Mouse (Mus musculus): Measurements from ENCODE around the gene Anp32e.
"Not testable (repeated sequence)": the region's sequence is repeated elsewhere in the genome, so short reads cannot be mapped to it uniquely, and the experiment has no call there.

Gene Anp32e

GRCm38 (mm10) chr3:95903753-95904502 is 25.1 kb upstream of the Anp32e start:
- DNase-seq (ENCODE audit: low read depth, low spot score): no peak

GRCm38 (mm10) chr3:95904568-95904967 is 24.5 kb upstream of the Anp32e start, which contains the start of gene Car14:
Gene Car14 (minus strand): TSS chr3:95904691.
- DNase-seq (ENCODE audit: low read depth, low spot score): no peak

GRCm38 (mm10) chr3:95905146-95905939 is 23.7 kb upstream of the Anp32e start:
- DNase-seq (ENCODE audit: low read depth, low spot score): no peak

- DNase-seq (ENCODE audit: low read depth, low spot score): no peak
Measured at GRCm38 (mm10) chr3:95905940-95906492, 23.0 kb upstream of the Anp32e start.

- no peak for DNase-seq (ENCODE audit: low read depth, low spot score)
Measured at GRCm38 (mm10) chr3:95906860-95907259, 22.2 kb upstream of the Anp32e start.

GRCm38 (mm10) chr3:95907613-95908012 is 21.4 kb upstream of the Anp32e start:
- DNase-seq (ENCODE audit: low read depth, low spot score): no peak

GRCm38 (mm10) chr3:95914706-95915105 is 14.3 kb upstream of the Anp32e start:
- DNase-seq (ENCODE audit: low read depth, low spot score): no peak

GRCm38 (mm10) chr3:95916760-95917159 is 12.3 kb upstream of the Anp32e start:
- no peak for DNase-seq (ENCODE audit: low read depth, low spot score)

- not testable (repeated sequence) for DNase-seq (ENCODE audit: low read depth, low spot score)
Measured at GRCm38 (mm10) chr3:95920532-95920931, 8.5 kb upstream of the Anp32e start.

GRCm38 (mm10) chr3:95923429-95923828 is 5.6 kb upstream of the Anp32e start:
- not testable (repeated sequence) for DNase-seq (ENCODE audit: low read depth, low spot score)

GRCm38 (mm10) chr3:95924185-95924584 is 4.9 kb upstream of the Anp32e start:
- DNase-seq (ENCODE audit: low read depth, low spot score): no peak

- no peak for DNase-seq (ENCODE audit: low read depth, low spot score)
Measured at GRCm38 (mm10) chr3:95925087-95925486, 4.0 kb upstream of the Anp32e start.

- no peak for DNase-seq (ENCODE audit: low read depth, low spot score)
Measured at GRCm38 (mm10) chr3:95928261-95928657, 787 bp upstream of the Anp32e start.

- peak; percentile 53 for DNase-seq (ENCODE audit: low read depth, low spot score)
Measured at GRCm38 (mm10) chr3:95929581-95930470, 780 bp downstream of the Anp32e start.

- no peak for DNase-seq (ENCODE audit: low read depth, low spot score)
Measured at GRCm38 (mm10) chr3:95930471-95930789, 1.4 kb downstream of the Anp32e start.

- no peak for DNase-seq (ENCODE audit: low read depth, low spot score)
Measured at GRCm38 (mm10) chr3:95931471-95931870, 2.4 kb downstream of the Anp32e start.

GRCm38 (mm10) chr3:95932157-95932556 is 3.1 kb downstream of the Anp32e start:
- DNase-seq (ENCODE audit: low read depth, low spot score): no peak

- no peak for DNase-seq (ENCODE audit: low read depth, low spot score)
Measured at GRCm38 (mm10) chr3:95932566-95932965, 3.5 kb downstream of the Anp32e start.

GRCm38 (mm10) chr3:95933111-95933750 is 4.2 kb downstream of the Anp32e start:
- no peak for DNase-seq (ENCODE audit: low read depth, low spot score)

GRCm38 (mm10) chr3:95934448-95934847 is 5.4 kb downstream of the Anp32e start:
- no peak for DNase-seq (ENCODE audit: low read depth, low spot score)

- DNase-seq (ENCODE audit: low read depth, low spot score): no peak
Measured at GRCm38 (mm10) chr3:95938217-95938616, 9.2 kb downstream of the Anp32e start.

Measured in c-Kit-negative CD71-positive TER-119-positive erythroid progenitor cells, embryonic 14.5 days (primary cell).